ENCODE assay signal across 8 mouse cellular contexts in the genomic region with DNA sequence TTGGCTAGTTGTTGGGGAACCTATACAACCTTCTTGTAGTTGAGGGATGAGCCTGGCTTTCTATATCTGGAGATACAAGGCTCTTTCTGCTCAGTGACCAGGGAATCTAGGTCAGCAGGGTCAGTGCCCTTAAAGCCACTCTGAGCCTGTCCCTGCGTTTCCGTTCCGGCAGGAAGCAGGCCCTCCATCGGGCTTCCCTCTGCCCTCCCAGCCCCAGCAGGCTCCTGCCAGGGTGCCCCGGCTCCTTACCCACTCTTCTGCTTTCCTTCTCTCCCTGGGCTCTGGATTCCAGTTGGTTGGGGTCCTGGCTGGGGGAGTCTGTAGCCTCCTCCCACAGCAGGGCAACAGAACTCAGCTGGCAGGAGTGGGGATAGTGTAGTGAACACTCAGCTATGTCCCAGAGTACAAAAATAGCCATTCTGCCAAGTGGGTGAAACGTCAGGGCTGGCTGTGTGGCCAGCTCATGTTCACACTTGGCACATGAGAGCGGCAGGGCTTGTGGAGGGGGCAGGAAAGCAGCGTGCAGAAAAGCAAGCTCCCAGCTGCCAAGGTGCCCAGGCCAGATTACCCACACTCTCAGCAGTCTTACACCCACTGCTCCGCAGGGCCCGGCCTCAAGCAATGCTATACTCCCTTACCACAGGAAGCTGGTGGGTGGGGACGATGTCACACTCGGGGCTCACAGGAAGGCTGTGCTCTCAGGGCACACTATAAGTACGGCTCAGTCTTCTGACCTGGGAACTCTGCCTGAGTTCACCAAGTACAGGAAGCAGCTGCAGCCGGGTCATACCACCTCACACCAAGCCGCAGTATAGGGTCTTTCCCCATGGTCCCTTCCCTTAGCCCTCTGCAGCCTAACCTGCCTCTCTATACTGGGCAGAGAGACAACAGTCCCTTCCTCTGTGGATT. TPM values are rescaled to one million over a fixed set of nuclear protein-coding genes. Genes with fewer than 3 reads are reported as not detected.
DNase-seq lines count a peak whose midpoint lies in the region; ATAC-seq lines count a peak whose summit lies in the region.

No protein-coding gene starts in this region.

- intact Hi-C loops in gastrocnemius, postnatal 36 days (cut with DNase I), result no loop called here
- intact Hi-C loops in left cerebral cortex, postnatal 10 days (cut with DNase I), result no loop called here

- no peak for DNase-seq in forebrain, embryonic 14.5 days (ENCODE audit: low spot score)
- DNase-seq in cerebellum, postnatal 14 days, result peak; percentile 77 to 81
- DNase-seq in gastrocnemius, postnatal 36 days, result peak; percentile 69 to 70
- DNase-seq in left cerebral cortex, postnatal 10 days (ENCODE audit: extremely low spot score in 1 of 2, low spot score in 2 of 2), result peak; percentile 46 to 80
- peak; percentile 67 for DNase-seq in spleen, adult 12 weeks (ENCODE audit: low spot score)

- no peak overlapping the region for H3K9ac ChIP-seq in forebrain, embryonic 15.5 days (replicated peaks)
- H3K9ac ChIP-seq in forebrain, embryonic 14.5 days (ENCODE audit: low read length), result no peak overlapping the region
- H3K9ac ChIP-seq in intestine, embryonic 15.5 days, result no peak overlapping the region

- WGBS in forebrain, embryonic 15.5 days, result 82% methylated on average over 15 of the region's 15 CpGs
- WGBS in forebrain, embryonic 14.5 days, result 85% methylated on average over 15 of the region's 15 CpGs
- WGBS in intestine, embryonic 15.5 days, result 70% methylated on average over 15 of the region's 15 CpGs
- WGBS in macrophage (ENCODE audit: missing documents), result 3% methylated on average over 15 of the region's 15 CpGs

- peak overlapping the region; percentile 42; the same call in 1 of the 2 replicates for H3K27ac ChIP-seq in forebrain, embryonic 15.5 days (replicated peaks)
- H3K27ac ChIP-seq in forebrain, embryonic 14.5 days (ENCODE audit: low read depth, low read length), result no peak overlapping the region
- H3K27ac ChIP-seq in intestine, embryonic 15.5 days, result peak overlapping the region; percentile 44; the same call in 1 of the 2 replicates
- peak overlapping the region; percentile 96 for H3K27ac ChIP-seq in macrophage

- no peak overlapping the region for H3K4me3 ChIP-seq in forebrain, embryonic 15.5 days
- no peak overlapping the region for H3K4me3 ChIP-seq in forebrain, embryonic 14.5 days (ENCODE audit: low read depth, low read length)
- no peak overlapping the region for H3K4me3 ChIP-seq in intestine, embryonic 15.5 days (replicated peaks)
- H3K4me3 ChIP-seq in macrophage (ENCODE audit: inconsistent target), result peak overlapping the region; percentile 30

- no peaks in the 10 kb centered on the region for H3K4me1 ChIP-seq in forebrain, embryonic 15.5 days
- H3K4me1 ChIP-seq in forebrain, embryonic 14.5 days (ENCODE audit: control insufficient read depth, insufficient read depth, low read length), result no peaks in the 10 kb centered on the region
- H3K4me1 ChIP-seq in intestine, embryonic 15.5 days (replicated peaks), result 0 out of 2 replicates have a peak, but pooled peaks cover 4% of the 10 kb centered on the region

- H3K36me3 ChIP-seq in forebrain, embryonic 15.5 days, result no peaks in the 10 kb centered on the region
- H3K36me3 ChIP-seq in forebrain, embryonic 14.5 days (ENCODE audit: control insufficient read depth, insufficient read depth, low read length), result 0 out of 2 replicates have a peak, but pooled peaks cover 3% of the 10 kb centered on the region
- H3K36me3 ChIP-seq in intestine, embryonic 15.5 days, result no peaks in the 10 kb centered on the region
- no peaks in the 10 kb centered on the region for H3K36me3 ChIP-seq in macrophage (ENCODE audit: inconsistent target)

- H3K27me3 ChIP-seq in forebrain, embryonic 15.5 days, result no peaks in the 10 kb centered on the region
- no peaks in the 10 kb centered on the region for H3K27me3 ChIP-seq in forebrain, embryonic 14.5 days (replicated peaks; ENCODE audit: control insufficient read depth, insufficient read depth, low read length)
- H3K27me3 ChIP-seq in intestine, embryonic 15.5 days (replicated peaks), result no peaks in the 10 kb centered on the region

- H3K79me2 ChIP-seq in macrophage (ENCODE audit: inconsistent target), result peaks cover 21% of the 10 kb centered on the region; the same call in 1 of the 2 replicates

- no peaks in the 10 kb centered on the region for H3K9me3 ChIP-seq in forebrain, embryonic 15.5 days
- H3K9me3 ChIP-seq in forebrain, embryonic 14.5 days (replicated peaks; ENCODE audit: control insufficient read depth, low read length), result no peaks in the 10 kb centered on the region
- no peaks in the 10 kb centered on the region for H3K9me3 ChIP-seq in intestine, embryonic 15.5 days

- H3K4me2 ChIP-seq in forebrain, embryonic 15.5 days (replicated peaks), result no peak overlapping the region
- H3K4me2 ChIP-seq in forebrain, embryonic 14.5 days (ENCODE audit: low read length), result no peak overlapping the region
- H3K4me2 ChIP-seq in intestine, embryonic 15.5 days (replicated peaks), result no peak overlapping the region

- no peak; the same call in 1 of the 2 replicates for ATAC-seq in forebrain, embryonic 15.5 days (replicated peaks)
- no peak for ATAC-seq in forebrain, embryonic 14.5 days
- peak; percentile 55; the same call in 1 of the 2 replicates for ATAC-seq in intestine, embryonic 15.5 days

RNA-seq across cellular contexts. Expression of gene Trappc10, which starts 53.4 kb away (rescaled TPM):
- 27.2 and 27.5 TPM in 2 replicates for polyA plus RNA-seq in forebrain, embryonic 15.5 days (2015; fragmentation: Nextera tagmentation; extraction: Ambion mirVana)
- polyA plus RNA-seq in forebrain, embryonic 14.5 days (2014; fragmentation: Nextera tagmentation; extraction: Ambion mirVana), result 19.9 and 22.5 TPM in 2 replicates
- total RNA-seq in gastrocnemius, postnatal 36 days (2021), result 10 to 100 TPM; 32.7 to 33.1 TPM
- polyA plus RNA-seq in intestine, embryonic 15.5 days (2015; fragmentation: Nextera tagmentation; extraction: Ambion mirVana), result 17.3 and 17.6 TPM in 2 replicates
- total RNA-seq in left cerebral cortex, postnatal 10 days (2021), result 10 to 100 TPM; 81.8 to 84.3 TPM
- total RNA-seq in macrophage (2018; cell fraction: chromatin; rRNA removed), result 100 to 1,000 TPM in 12 of 26 experiments, 10 to 100 TPM in 14; 83.3 to 169 (median 98.1) TPM
- 10 to 100 TPM; 28.0 to 42.2 (median 35.7) TPM for total RNA-seq in macrophage (2018; cell fraction: cytosol; rRNA removed)
- 100 to 1,000 TPM in 1 of 26 experiments, 10 to 100 TPM in 25; 63.5 to 106 (median 71.1) TPM for total RNA-seq in macrophage (2018; cell fraction: nucleus; rRNA removed)
- polyA plus RNA-seq in macrophage (2018), result 24.0 to 38.9 TPM (median 30.9 TPM) in 3 replicates

RNA-seq across cellular contexts. Expression of gene Agpat3, which starts 54.5 kb away (rescaled TPM):
- polyA plus RNA-seq in forebrain, embryonic 15.5 days (2015; fragmentation: Nextera tagmentation; extraction: Ambion mirVana), result 69.9 and 72.2 TPM in 2 replicates
- 46.0 and 63.2 TPM in 2 replicates for polyA plus RNA-seq in forebrain, embryonic 14.5 days (2014; fragmentation: Nextera tagmentation; extraction: Ambion mirVana)
- total RNA-seq in gastrocnemius, postnatal 36 days (2021), result 100 to 1,000 TPM; 106 to 126 TPM
- polyA plus RNA-seq in intestine, embryonic 15.5 days (2015; fragmentation: Nextera tagmentation; extraction: Ambion mirVana), result 58.2 and 70.6 TPM in 2 replicates
- total RNA-seq in left cerebral cortex, postnatal 10 days (2021), result 100 to 1,000 TPM; 251 to 263 TPM
- 100 to 1,000 TPM in 2 of 26 experiments, 10 to 100 TPM in 24; 13.8 to 114 (median 66.4) TPM for total RNA-seq in macrophage (2018; cell fraction: chromatin; rRNA removed)
- 100 to 1,000 TPM in 2 of 26 experiments, 10 to 100 TPM in 24; 41.1 to 103 (median 63.1) TPM for total RNA-seq in macrophage (2018; cell fraction: cytosol; rRNA removed)
- 100 to 1,000 TPM in 1 of 26 experiments, 10 to 100 TPM in 25; 21.5 to 104 (median 52.8) TPM for total RNA-seq in macrophage (2018; cell fraction: nucleus; rRNA removed)
- 38.9 to 84.2 TPM (median 49.8 TPM) in 3 replicates for polyA plus RNA-seq in macrophage (2018)
